Mouse (Mus musculus): Measurements from ENCODE around the gene Rpl21.
A peak's percentile ranks its signal among the peaks of the same experiment; 100 is the strongest.

DNA sequence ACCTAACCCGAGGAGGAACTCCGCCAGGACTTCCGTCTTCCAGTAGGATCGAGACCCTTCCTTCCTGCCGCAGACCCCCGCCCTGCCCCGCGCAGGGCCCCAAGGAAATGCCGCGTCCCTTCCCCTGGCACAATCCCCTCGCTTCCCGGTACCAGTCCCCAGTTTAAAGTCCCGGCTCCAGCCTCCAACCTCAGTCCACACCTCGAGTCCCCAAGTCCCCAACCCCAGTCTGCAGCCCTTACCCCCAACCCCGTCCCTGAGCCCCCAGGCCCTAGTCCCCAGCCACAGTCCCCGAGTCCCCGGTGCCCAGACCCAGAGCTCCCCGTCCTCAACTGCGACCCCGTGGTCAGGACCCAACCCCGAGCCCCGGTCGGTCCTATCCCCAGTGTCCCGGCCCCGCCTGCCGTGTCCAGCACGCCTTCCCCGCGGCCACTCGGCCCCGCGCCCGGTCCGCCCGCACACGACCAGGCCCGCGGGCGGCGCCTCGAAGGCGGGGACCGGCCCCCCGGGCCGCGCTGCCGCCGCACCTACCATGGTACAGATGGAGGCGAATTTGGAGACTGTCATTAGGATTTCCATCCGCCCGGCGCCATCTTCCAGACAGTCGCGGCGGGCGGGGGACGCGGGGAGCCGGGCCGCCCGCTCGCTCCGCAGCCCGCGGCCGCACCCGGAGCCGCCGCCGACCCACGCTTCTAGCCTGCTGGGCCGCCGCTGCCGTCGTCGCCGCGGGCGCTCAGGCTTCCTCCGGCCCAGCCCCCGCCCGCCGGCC lies 38.4 kb upstream of the Rpl21 start:
- TF ChIP-seq POLR2A (IDR thresholded peaks at IDR 0.05; ENCODE audit: low read depth, low read length) (peak; percentile 39), CTCF (IDR thresholded peaks at IDR 0.05; ENCODE audit: extremely low read depth, insufficient read depth, insufficient read length, insufficient replicate concordance) (no peak)

All from spleen, adult 2 months (tissue).